Mouse (Mus musculus) erythroblast, embryonic 14.5 days (primary cell): ENCODE results near the gene Zfp536. TPM values are rescaled to one million over a fixed set of nuclear protein-coding genes. Genes with fewer than 3 reads are reported as not detected.

Experiments used
- H3K27me3 ChIP-seq: 2 replicates; pipeline ENCODE4 v1.6.1; 2012; ENCODE audit warnings: inconsistent platforms; ENCODE audit not compliant: control insufficient read depth
- H3K36me3 ChIP-seq: 2 replicates; pipeline ENCODE4 v1.6.1; 2012; ENCODE audit warnings: mild to moderate bottlenecking, inconsistent platforms; ENCODE audit not compliant: control insufficient read depth
- H3K4me1 ChIP-seq: 2 replicates; pipeline ENCODE4 v1.6.1; 2012; ENCODE audit warnings: inconsistent platforms; ENCODE audit not compliant: control insufficient read depth
- H3K4me3 ChIP-seq: replicated peaks from 2 replicates; pipeline ENCODE3; 2012; ENCODE audit warnings: moderate library complexity, mild to moderate bottlenecking, inconsistent platforms
- H3K9me3 ChIP-seq: 2 replicates; pipeline ENCODE4 v1.6.1; 2012; ENCODE audit warnings: low read length, inconsistent platforms, mixed read lengths; ENCODE audit not compliant: control insufficient read depth
- GATA1 ChIP-seq: IDR thresholded peaks from 2 replicates; pipeline ENCODE4 v1.6.1; 2012; ENCODE audit warnings: low read length, inconsistent platforms, mixed read lengths
- TAL1 ChIP-seq: IDR thresholded peaks from 3 replicates; pipeline ENCODE4 v1.6.1; 2012; ENCODE audit warnings: low read length, inconsistent platforms, mixed read lengths
- polyA plus RNA-seq: library from polyadenylated mRNA; stranded (reverse); fragments of >175 nt; gene quantifications from 2 replicates; pipeline ENCODE4 v1.2.3, GENCODE M21; 2012

Gene Zfp536
- polyA plus RNA-seq, 1 experiment: not detected

DNA sequence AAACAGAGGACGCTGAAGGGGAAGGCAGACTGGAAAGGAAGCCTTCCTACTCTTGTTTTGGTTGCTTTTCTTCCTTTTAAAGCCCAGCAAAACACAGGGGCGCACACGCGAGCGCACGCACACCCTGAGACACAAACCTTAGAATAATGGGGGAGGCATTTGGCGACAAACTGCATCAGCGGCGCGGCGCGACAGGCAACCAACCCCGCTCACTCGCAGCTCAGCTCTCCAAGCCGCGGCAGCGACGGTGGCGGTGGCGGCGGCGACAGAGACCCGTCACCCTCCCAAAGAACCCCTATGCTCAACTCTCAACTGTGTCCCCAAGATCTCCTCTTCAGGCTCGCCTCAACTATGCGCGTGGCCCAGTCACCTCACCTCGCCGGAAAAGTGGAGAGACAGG lies 4.4 kb downstream of the Zfp536 start:
- TF ChIP-seq GATA1 (no peak), TAL1 (no peak)
- Histone ChIP-seq H3K4me1 (no peaks in the 10 kb centered on the region), H3K4me3 (no peak overlapping the region), H3K9me3 (no peaks in the 10 kb centered on the region), H3K27me3 (peaks cover 67% of the 10 kb centered on the region), H3K36me3 (no peaks in the 10 kb centered on the region)

DNA sequence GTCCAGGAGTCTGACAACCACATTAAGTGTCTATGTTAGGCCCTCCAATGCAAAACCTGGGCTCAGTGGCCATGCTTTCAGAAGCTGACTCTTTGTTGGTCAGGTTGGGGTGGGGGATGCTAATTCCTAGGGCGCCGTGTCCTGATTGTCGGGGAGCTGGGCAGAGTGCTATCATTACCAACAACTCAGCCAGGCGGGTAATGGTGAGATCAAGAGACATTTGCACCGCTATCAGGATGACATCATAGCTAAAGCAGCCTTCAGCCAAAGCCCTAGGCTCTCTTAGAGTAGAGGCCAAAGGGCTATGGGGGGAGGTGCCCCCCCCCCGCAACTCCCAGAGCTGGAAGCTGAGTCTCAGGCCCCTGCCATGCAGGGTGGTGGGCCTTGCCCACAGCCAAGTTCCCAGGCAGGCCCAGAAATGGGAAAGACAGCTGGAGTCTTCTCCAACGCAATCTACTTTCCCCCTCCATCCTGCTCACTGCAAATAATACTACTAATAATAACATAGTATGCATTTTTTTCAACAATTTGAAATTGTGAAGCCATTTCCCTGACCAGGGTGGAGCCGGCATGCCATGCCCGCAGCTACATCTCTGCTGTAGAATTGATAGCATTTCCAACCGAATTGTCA lies 5.0 kb downstream of the Zfp536 start:
- TF ChIP-seq TAL1 (no peak), GATA1 (no peak)
- Histone ChIP-seq H3K27me3 (peaks cover 62% of the 10 kb centered on the region), H3K36me3 (no peaks in the 10 kb centered on the region), H3K4me1 (no peaks in the 10 kb centered on the region), H3K4me3 (no peak overlapping the region), H3K9me3 (no peaks in the 10 kb centered on the region)

GRCm38 (mm10) chr7:37758886-37759285 lies 14.6 kb downstream of the Zfp536 start:
- H3K36me3 ChIP-seq: no peaks in the 10 kb centered on the region
- no peaks in the 10 kb centered on the region for H3K9me3 ChIP-seq
- no peak for TF ChIP-seq TAL1
- no peak for TF ChIP-seq GATA1
- H3K4me1 ChIP-seq: no peaks in the 10 kb centered on the region
- no peaks in the 10 kb centered on the region for H3K27me3 ChIP-seq
- no peak overlapping the region for H3K4me3 ChIP-seq

- H3K36me3 ChIP-seq: no peaks in the 10 kb centered on the region
- H3K4me3 ChIP-seq: no peak overlapping the region
- no peaks in the 10 kb centered on the region for H3K4me1 ChIP-seq
- H3K27me3 ChIP-seq: no peaks in the 10 kb centered on the region
- no peak for TF ChIP-seq TAL1
- H3K9me3 ChIP-seq: peaks cover 2% of the 10 kb centered on the region; the same call in 1 of the 2 replicates
Observed at GRCm38 (mm10) chr7:37753024-37753423, 20.4 kb downstream of the Zfp536 start.

GRCm38 (mm10) chr7:37746133-37746761 lies 27.2 kb downstream of the Zfp536 start:
- H3K36me3 ChIP-seq: no peaks in the 10 kb centered on the region
- no peaks in the 10 kb centered on the region for H3K4me1 ChIP-seq
- no peak overlapping the region for H3K4me3 ChIP-seq
- TF ChIP-seq TAL1 (no peak), GATA1 (no peak)
- no peaks in the 10 kb centered on the region for H3K27me3 ChIP-seq
- peaks cover 2% of the 10 kb centered on the region; the same call in 1 of the 2 replicates for H3K9me3 ChIP-seq

GRCm38 (mm10) chr7:37743350-37743749 lies 30.1 kb downstream of the Zfp536 start:
- Histone ChIP-seq H3K9me3 (no peaks in the 10 kb centered on the region), H3K4me3 (no peak overlapping the region), H3K36me3 (no peaks in the 10 kb centered on the region), H3K4me1 (no peaks in the 10 kb centered on the region), H3K27me3 (no peaks in the 10 kb centered on the region)
- TF ChIP-seq TAL1 (no peak), GATA1 (no peak)

DNA sequence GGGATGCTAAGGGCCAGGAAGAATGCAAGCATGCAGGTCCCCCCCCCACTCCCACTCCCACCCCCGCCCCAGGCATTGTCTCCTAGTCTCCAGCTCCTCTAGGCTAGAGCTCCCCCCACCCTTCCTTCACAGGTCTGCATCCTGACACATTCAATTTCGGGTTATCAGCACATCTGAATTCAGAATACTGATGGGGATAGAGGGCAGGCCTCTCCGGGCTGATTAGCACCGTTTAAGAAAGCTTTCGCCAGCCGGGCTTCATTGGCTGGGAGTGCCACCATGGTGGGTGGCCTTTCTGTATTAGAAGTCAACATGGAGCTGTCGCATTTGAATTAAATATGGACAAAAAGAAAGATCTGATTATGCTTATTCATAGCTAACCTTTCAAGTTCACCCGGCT lies 36.2 kb downstream of the Zfp536 start:
- H3K27me3 ChIP-seq: no peaks in the 10 kb centered on the region
- no peak overlapping the region for H3K4me3 ChIP-seq
- H3K36me3 ChIP-seq: no peaks in the 10 kb centered on the region
- no peak for TF ChIP-seq GATA1
- no peak for TF ChIP-seq TAL1
- no peaks in the 10 kb centered on the region for H3K4me1 ChIP-seq
- H3K9me3 ChIP-seq: no peaks in the 10 kb centered on the region

- no peaks in the 10 kb centered on the region for H3K27me3 ChIP-seq
- H3K4me1 ChIP-seq: no peaks in the 10 kb centered on the region
- TF ChIP-seq GATA1: no peak
- TF ChIP-seq TAL1: no peak
- H3K9me3 ChIP-seq: no peaks in the 10 kb centered on the region
- no peaks in the 10 kb centered on the region for H3K36me3 ChIP-seq
- no peak overlapping the region for H3K4me3 ChIP-seq
Observed at GRCm38 (mm10) chr7:37736413-37736720, 37.1 kb downstream of the Zfp536 start.

- Histone ChIP-seq H3K9me3 (no peaks in the 10 kb centered on the region), H3K4me3 (no peak overlapping the region), H3K27me3 (no peaks in the 10 kb centered on the region), H3K36me3 (no peaks in the 10 kb centered on the region), H3K4me1 (no peaks in the 10 kb centered on the region)
- TF ChIP-seq GATA1 (no peak), TAL1 (no peak)
Observed at GRCm38 (mm10) chr7:37735707-37736412, 37.6 kb downstream of the Zfp536 start.

GRCm38 (mm10) chr7:37735101-37735500 lies 38.3 kb downstream of the Zfp536 start:
- no peaks in the 10 kb centered on the region for H3K4me1 ChIP-seq
- H3K9me3 ChIP-seq: no peaks in the 10 kb centered on the region
- no peaks in the 10 kb centered on the region for H3K36me3 ChIP-seq
- H3K27me3 ChIP-seq: no peaks in the 10 kb centered on the region
- H3K4me3 ChIP-seq: no peak overlapping the region
- TF ChIP-seq TAL1: no peak
